Mouse (Mus musculus) regulatory T cell (primary cell): ENCODE data around the gene Pard3.

Source experiments
- in situ Hi-C: fragments of 300-600 bp; cut with MboI, MseI; formaldehyde crosslinking; loops from one replicate; pipeline ENCODE4 v1.15.1; 2025; ENCODE audit warnings: high pct_unique_total_duplicates

The Pard3 gene

GRCm38 (mm10) chr8:127535846-127536220 lies 472.1 kb downstream of the Pard3 start:
- in situ Hi-C loops: no loop called here

GRCm38 (mm10) chr8:127539803-127540202 lies 476.1 kb downstream of the Pard3 start:
- in situ Hi-C loops: no loop called here

- in situ Hi-C loops: no loop called here
These were observed 476.6 kb downstream of the Pard3 start for GRCm38 (mm10) chr8:127540273-127540672.

- in situ Hi-C loops: no loop called here
These were observed 478.5 kb downstream of the Pard3 start for GRCm38 (mm10) chr8:127542162-127542561.

GRCm38 (mm10) chr8:127543676-127544075 lies 480.0 kb downstream of the Pard3 start:
- in situ Hi-C loops: no loop called here

GRCm38 (mm10) chr8:127546161-127546560 lies 482.5 kb downstream of the Pard3 start:
- in situ Hi-C loops: no loop called here

GRCm38 (mm10) chr8:127550928-127551327 lies 487.2 kb downstream of the Pard3 start:
- in situ Hi-C loops: no loop called here

- in situ Hi-C loops: no loop called here
These were observed 488.5 kb downstream of the Pard3 start for GRCm38 (mm10) chr8:127552161-127552595.

GRCm38 (mm10) chr8:127552836-127553235 lies 489.1 kb downstream of the Pard3 start:
- in situ Hi-C loops: no loop called here

GRCm38 (mm10) chr8:127553582-127553981 lies 489.9 kb downstream of the Pard3 start:
- in situ Hi-C loops: no loop called here

- in situ Hi-C loops: no loop called here
These were observed 492.1 kb downstream of the Pard3 start for GRCm38 (mm10) chr8:127555795-127556194.

- in situ Hi-C loops: no loop called here
These were observed 493.3 kb downstream of the Pard3 start for GRCm38 (mm10) chr8:127556964-127557363.

GRCm38 (mm10) chr8:127557566-127557965 lies 493.9 kb downstream of the Pard3 start:
- in situ Hi-C loops: no loop called here

GRCm38 (mm10) chr8:127563634-127564033 lies 499.9 kb downstream of the Pard3 start:
- in situ Hi-C loops: no loop called here

GRCm38 (mm10) chr8:127564426-127564825 lies 500.7 kb downstream of the Pard3 start:
- in situ Hi-C loops: no loop called here

GRCm38 (mm10) chr8:127569212-127569611 lies 505.5 kb downstream of the Pard3 start:
- in situ Hi-C loops: no loop called here

- in situ Hi-C loops: no loop called here
These were observed 506.8 kb downstream of the Pard3 start for GRCm38 (mm10) chr8:127570527-127570926.

GRCm38 (mm10) chr8:127572493-127572892 lies 508.8 kb downstream of the Pard3 start:
- in situ Hi-C loops: no loop called here

GRCm38 (mm10) chr8:127576657-127577056 lies 513.0 kb downstream of the Pard3 start:
- in situ Hi-C loops: no loop called here

GRCm38 (mm10) chr8:127577656-127578055 lies 514.0 kb downstream of the Pard3 start:
- in situ Hi-C loops: no loop called here

GRCm38 (mm10) chr8:127579436-127579835 lies 515.7 kb downstream of the Pard3 start:
- in situ Hi-C loops: no loop called here

GRCm38 (mm10) chr8:127583429-127583828 lies 519.7 kb downstream of the Pard3 start:
- in situ Hi-C loops: loop anchor here (10.0 kb wide), 1 partner anchor 389 kb away; no protein-coding TSS in a partner anchor

GRCm38 (mm10) chr8:127585618-127586017 lies 521.9 kb downstream of the Pard3 start:
- in situ Hi-C loops: loop anchor here (5.0 to 10.0 kb wide), 2 partner anchors 391 to 777 kb away; no protein-coding TSS in a partner anchor

GRCm38 (mm10) chr8:127586681-127587080 lies 523.0 kb downstream of the Pard3 start:
- in situ Hi-C loops: loop anchor here (5.0 to 10.0 kb wide), 2 partner anchors 392 to 776 kb away; no protein-coding TSS in a partner anchor
